Mouse (Mus musculus) spleen, postnatal 14 days (tissue): ENCODE data around the gene Toporsl.

ENCODE experiments used
- DNase-seq, 2 experiments: peaks; one replicate each; pipeline ENCODE4 v3.0.0; 2021 to 2022; ENCODE audit warnings: low spot score in 2 of 2

Toporsl gene

DNA sequence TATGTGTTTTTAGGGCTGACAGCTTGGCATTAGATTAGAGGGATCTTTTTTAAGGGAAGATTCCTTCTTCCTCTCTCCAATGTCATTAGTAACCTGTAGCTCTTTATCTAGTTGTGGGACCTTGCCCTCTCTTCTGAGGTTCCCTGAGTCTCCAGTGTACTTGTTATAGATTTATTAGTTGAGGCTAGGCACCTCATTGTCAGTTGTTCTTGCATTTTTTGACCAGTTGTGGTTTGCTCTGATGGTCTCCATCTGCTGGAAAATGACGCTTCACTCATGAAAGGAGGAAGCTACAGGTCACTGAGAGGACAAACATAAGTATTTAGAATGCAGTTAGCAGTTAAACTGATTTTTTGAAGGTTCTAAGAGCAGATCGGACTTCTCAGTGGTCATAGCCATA lies at the start of gene Toporsl:
TSS of gene Toporsl (plus strand) at position 348 of the 400 bp plus-strand sequence.
- DNase-seq = no peak

DNA sequence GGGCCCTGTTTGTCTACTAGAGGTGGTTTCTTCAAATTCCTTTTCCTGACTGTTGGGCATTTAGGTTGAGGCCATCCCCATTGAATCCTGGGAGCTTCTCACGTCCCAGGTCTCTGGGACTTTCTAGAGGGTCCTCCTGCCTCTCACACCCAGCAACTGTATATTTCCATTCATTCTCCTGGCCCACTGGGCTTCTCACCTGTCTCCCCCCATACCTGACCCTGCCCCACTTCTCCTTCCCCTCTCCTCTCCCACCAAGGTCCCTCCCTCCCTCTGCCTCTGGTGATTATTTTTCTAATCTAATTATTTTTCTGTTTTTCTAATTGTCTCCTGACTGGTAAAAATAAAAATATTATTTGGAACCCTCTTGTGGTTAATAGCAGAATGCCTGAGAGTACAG lies 38.4 kb upstream of the Toporsl start:
- DNase-seq = no peak

DNA sequence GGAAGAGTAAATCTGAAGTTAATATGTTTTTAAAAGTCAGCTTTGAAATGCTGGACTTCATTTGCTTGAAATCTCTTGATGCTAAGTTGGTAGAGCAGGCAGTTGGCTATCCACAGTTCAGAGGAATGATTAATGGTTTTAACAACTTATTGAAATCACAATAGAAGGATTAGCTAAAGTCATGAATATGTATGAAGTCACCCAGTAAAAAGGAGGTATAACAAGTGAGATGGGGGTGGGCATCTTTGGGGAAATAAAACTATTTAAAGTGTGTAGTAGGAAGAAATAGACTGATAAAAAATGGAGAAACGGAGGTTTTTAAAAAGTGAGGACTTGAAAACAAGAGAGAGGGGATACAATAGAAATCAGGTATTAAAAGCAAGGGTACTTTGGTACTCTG lies 38.0 kb upstream of the Toporsl start:
- DNase-seq = no peak

DNA sequence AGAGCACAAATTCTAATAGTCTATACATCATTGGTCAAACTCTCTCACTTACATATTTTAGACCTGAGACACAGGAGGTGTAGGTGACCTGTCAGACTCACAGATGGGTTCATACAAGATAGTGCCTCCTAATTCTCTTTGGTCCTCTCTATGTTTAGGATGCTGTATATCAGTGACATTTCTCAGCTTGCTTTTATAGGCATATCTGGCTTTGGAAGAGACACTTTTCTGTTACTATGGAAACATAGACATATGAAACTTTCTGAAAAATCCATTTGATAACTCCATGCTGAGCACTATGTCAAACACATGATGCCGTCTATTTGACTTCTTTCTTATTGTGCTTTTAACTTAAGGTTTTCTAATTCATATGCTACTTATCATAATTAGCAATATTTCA lies 32.2 kb upstream of the Toporsl start:
- no peak for DNase-seq

DNA sequence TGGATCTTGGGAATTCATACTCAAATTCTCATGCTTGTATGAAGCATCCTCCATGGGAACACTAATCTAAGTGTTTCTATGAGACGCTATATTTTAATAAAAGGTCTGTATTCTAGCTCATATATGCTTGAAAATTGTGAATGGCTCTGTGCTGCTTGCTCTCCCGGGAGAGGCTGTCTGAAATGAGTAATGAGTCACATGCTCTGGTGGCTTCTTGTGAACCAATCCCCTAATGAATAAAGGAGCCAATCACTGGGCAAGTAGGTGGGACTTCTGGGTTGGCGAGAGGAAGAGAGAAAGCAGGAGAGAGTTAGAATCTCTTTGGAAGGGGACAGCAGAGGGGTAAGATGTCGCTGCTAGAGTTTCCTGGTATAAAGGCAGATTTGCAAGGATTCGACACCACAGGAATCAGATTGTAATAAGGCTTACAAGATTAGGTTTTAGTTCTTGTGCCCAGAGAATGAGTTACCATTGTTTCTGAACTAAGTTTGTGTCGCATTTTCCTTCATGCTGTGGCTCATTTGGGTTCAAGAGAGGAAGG lies 9.8 kb upstream of the Toporsl start:
- no peak for DNase-seq

DNA sequence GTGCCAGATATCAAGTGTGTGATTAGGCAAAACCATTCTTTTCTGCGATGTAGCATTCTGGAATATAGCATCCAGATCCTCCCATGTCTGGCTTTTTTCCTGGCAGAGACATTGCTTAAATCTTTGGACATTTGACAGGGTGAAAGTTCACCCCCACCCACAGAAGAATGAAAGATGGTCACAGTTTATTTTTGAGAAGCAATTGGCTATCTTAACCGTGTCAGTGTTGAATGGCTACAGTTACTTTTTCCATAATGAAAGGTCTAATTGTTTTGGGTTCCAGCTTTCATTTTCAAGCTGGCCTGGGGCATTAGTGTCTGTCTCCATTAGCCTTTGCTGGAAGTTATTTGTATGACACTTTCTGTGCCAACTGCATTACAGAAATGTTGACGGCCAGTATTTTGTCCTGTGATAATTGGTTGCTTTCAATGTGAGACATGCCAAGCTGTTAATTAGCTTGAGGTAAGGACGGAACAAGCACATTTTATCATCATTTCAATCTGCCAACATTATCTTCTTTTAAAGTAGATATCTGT lies 2.2 kb upstream of the Toporsl start:
- DNase-seq = no peak

DNA sequence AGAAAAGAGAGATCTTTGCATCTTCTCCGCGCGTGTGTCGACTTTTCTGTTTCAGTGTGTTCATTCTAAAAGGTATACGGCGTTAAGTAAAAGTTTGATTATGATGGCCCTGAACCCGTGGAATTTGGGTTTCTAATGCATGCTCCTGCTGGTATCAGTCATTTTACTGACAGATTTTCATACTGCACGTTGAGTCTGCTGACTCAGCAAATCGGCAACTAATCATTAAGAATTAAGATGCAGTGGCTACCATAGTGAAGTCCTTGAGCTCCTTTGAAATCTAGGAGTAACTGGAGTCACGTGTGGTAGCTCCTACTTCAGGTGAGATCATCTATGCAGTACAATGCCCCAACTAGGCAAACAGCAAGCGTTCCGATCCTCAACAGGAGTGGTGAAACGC lies 1.4 kb upstream of the Toporsl start:
- DNase-seq = no peak

DNA sequence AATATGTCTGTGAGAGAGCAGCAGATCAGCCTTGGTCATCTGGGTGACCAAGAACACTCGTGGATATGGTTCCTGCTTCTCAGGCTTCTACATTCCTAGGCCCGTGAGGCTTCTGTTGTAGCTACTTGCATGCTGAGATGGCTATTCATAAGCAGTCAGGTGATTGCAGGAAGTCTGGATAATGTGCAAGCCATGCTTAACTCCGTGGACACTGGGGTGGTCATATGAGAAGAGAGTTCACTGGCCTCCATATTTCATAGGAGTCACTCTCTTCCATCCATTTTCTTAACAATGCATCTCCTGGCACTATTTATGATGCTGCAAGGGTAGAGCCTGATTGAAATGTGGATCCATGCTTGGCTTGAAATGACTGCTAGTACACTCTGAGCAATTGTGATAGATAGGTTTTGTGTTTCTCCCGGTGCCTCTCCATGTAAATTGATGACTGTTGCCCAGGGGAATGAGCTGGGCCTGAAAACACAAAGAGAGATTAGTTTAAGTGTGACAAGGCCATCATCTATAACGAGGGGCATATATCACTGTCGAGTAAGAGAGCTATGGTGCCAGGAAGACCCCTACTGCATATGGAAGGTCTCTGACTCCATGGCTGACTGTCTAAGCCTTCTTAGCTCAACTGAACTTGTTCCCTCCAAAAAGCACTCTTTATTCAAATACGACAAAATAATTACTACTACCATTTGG lies 2.3 kb downstream of the Toporsl start:
- no peak for DNase-seq

DNA sequence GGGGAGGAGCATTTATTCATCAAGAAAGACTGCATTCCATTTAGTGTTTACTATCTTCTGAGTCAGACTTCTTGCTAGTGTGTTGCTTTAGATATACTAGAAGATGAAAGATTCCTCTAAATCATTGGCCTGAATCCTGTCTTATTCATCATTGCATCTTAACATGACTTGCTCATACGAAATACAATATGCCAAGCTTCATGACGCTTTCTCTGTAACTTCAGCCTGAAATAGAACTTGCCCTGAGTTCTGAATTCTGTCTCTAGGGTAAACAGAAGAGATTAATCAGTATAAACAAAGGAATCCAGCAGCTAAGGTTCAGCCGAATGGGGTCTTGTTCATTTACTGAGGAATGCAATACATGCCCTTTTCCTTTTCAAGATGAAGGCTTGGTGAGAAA lies 10.8 kb downstream of the Toporsl start:
- DNase-seq = no peak

DNA sequence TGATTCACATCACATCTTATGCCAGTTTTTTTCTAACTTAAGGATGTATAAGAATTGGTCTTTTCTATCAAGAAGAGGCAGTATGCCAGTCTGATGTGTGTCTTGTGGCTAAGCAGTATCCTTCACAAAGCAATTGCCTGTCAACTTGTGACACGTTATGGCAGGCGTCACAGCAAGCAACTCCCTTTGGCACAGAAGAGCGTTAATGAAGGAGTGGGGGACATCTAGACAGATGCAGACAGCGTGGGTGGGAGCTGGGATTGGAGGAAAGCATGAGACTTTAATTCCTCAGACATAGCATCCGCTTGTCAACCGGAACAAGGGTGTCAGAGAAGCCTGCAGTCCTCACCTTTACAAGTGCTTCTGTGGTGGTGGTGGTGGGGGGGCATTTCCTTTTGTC lies 38.9 kb downstream of the Toporsl start:
- DNase-seq = no peak

DNA sequence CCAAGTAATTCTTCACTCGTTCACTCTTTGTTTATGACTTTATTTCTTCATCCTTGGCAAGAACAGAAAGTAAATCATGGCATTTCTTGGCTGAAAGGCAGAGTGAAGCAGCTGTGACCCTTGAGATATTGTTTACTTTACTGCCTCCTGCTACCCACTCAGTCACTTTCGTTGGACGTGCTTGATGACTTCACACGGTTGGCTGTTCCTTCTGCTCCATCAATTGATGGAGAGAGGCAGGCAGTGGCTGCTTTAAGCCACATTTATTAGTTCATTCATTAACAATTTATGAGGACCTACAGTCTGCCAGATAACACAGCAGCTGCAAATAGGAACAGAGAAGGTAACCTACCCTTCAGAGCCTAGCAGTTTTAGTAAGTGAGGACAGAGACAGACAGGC lies 51.7 kb downstream of the Toporsl start:
- DNase-seq = no peak

DNA sequence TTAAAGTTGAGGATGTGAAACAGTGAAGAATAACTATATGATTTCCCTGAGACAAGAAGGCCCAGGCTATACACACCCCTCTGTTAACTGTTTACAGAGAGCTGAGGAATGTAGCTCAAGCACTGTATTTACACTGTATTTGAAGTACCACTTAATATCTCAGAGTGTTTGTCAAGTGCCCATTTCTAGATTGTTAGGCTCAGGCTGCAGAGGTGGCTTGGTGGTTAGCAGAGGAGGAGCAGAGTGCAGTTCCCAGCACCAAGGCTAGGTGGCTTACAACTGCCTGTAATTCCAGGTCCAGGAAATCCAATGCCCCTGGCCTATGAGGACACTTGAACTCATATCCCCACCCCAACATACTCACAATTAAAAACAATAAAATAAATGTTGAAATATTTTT lies 63.6 kb downstream of the Toporsl start:
- DNase-seq = no peak

DNA sequence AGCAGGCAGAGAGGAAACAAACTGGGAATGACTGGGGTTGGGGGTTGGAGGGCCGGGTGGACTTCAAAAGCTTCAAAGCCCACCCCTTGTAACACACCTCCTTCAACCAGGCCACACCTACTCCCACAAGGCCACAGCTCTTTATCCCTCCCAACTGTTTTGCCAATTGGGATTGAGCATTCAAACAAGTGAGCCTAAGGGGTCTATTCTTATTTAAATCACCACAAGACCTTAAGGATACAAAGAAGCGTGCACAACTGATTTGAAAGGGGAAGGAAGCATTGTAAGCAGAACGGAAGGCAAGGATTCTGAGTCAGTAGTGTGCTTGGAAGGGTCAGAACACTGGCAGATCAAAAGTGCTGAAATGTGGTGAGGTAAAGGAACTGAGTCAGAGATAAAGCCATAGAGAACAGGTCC lies 64.6 kb downstream of the Toporsl start:
- no peak for DNase-seq

DNA sequence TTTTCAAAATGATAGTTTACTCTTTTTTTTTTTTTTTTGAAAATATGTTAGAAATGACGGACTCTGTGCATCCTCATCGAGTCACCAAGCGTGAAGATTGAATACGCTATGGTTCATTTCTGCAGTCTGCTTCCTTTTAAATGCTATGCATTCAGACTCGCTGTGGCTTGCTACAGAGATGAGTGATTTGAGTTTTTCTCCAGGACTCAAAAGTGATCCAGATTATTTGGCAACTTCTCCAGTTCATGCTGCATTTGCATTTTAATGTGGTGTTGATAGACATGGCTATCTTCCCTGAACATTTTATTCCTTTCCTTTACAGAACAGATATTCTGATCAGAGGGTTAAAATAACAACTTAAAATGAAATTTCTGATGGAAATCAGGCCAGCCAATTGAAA lies 65.2 kb downstream of the Toporsl start:
- DNase-seq = no peak
